Mouse (Mus musculus) myocyte (in vitro differentiated cells): ENCODE data around the gene Hmgcs1.

Source experiments
- CEBPB ChIP-seq: IDR thresholded peaks from 2 replicates; pipeline ENCODE4 v1.6.1; 2011; ENCODE audit warnings: mild to moderate bottlenecking, moderate library complexity; ENCODE audit not compliant: poor library complexity, insufficient read depth, severe bottlenecking
- MYOG ChIP-seq, 3 experiments: IDR thresholded peaks; one replicate each; pipeline ENCODE4 v1.6.1; 2011; ENCODE audit warnings: control low read depth in 2 of 3, low read depth in 2 of 3, mild to moderate bottlenecking in 2 of 3; ENCODE audit not compliant: insufficient read length in 2 of 3, control insufficient read depth in 1 of 3, insufficient read depth in 1 of 3
- POLR2A ChIP-seq: IDR thresholded peaks from one replicate; pipeline ENCODE4 v1.6.1; 2011; ENCODE audit warnings: low read depth, mild to moderate bottlenecking, control low read depth, moderate library complexity; ENCODE audit not compliant: insufficient read length
- REST ChIP-seq: IDR thresholded peaks from one replicate; pipeline ENCODE4 v1.6.1; 2011; ENCODE audit warnings: mild to moderate bottlenecking, control low read depth, moderate library complexity; ENCODE audit not compliant: insufficient read depth, insufficient read length

- TF ChIP-seq POLR2A (no peak), CEBPB (no peak), REST (no peak), MYOG (IDR thresholded peaks at IDR 0.05; ENCODE audit: control insufficient read depth in 1 of 3, insufficient read depth in 1 of 3, insufficient read length in 2 of 3, low read depth in 2 of 3) (no peak)
Measured at GRCm38 (mm10) chr13:119716105-119716504, 25.9 kb downstream of the Hmgcs1 start.
